In genomic region chr11:85311645-85312490, GRCm38 (mm10) we compare ENCODE assay signal across 8 mouse cellular contexts. TPM values are rescaled to one million over a fixed set of nuclear protein-coding genes. Genes with fewer than 3 reads are reported as not detected.
DNase-seq lines count a peak whose midpoint lies in the region; ATAC-seq lines count a peak whose summit lies in the region.

No protein-coding gene starts in this region.

- H3K27me3 ChIP-seq in hindbrain, embryonic 13.5 days, result 0 out of 2 replicates have a peak, but pooled peaks cover 2% of the 10 kb centered on the region

- H3K27ac ChIP-seq in hindbrain, embryonic 13.5 days, result peak overlapping the region; percentile 95

- H3K4me3 ChIP-seq in hindbrain, embryonic 13.5 days, result peak overlapping the region; percentile 86

- peak overlapping the region; percentile 75 for H3K4me2 ChIP-seq in hindbrain, embryonic 13.5 days

- H3K9me3 ChIP-seq in hindbrain, embryonic 13.5 days, result no peaks in the 10 kb centered on the region

- H3K4me1 ChIP-seq in hindbrain, embryonic 13.5 days (replicated peaks), result peaks cover 36% of the 10 kb centered on the region

- peak; percentile 75 for DNase-seq in cerebellum, adult 9-11 months
- DNase-seq in frontal cortex, postnatal 10 days (ENCODE audit: low spot score in 2 of 2), result peak; percentile 12 to 41
- DNase-seq in layer of hippocampus, postnatal 36 days, result peak; percentile 34 to 44
- DNase-seq in right cerebral cortex, postnatal 25 days, result peak; percentile 39

- peak overlapping the region; percentile 94 for H3K9ac ChIP-seq in hindbrain, embryonic 13.5 days

- peak; percentile 24 for ATAC-seq in activated CD4-positive, CD25-positive, alpha-beta regulatory T cell, adult 4 months
- ATAC-seq in hindbrain, embryonic 13.5 days (ENCODE audit: low FRiP score), result peak; percentile 51; the same call in 1 of the 2 replicates
- ATAC-seq in megakaryocyte, adult 5-6 weeks (ENCODE audit: poor library complexity, severe bottlenecking), result peak; percentile 46
- ATAC-seq in monocyte, adult 5-6 weeks (replicated peaks; ENCODE audit: insufficient number of reproducible peaks, low FRiP score, low TSS enrichment, poor library complexity, severe bottlenecking), result no peak; the same call in 1 of the 2 replicates

- peaks cover 9% of the 10 kb centered on the region for H3K36me3 ChIP-seq in hindbrain, embryonic 13.5 days

- under 1% methylated on average over 50 of the region's 56 CpGs for WGBS in hindbrain, embryonic 13.5 days

RNA-seq across cellular contexts. Expression of gene Ppm1d, which starts 0.8 kb away (rescaled TPM):
- 1 to 10 TPM; 2.6 to 4.3 TPM for polyA plus RNA-seq in activated CD4-positive, CD25-positive, alpha-beta regulatory T cell, adult 4 months (2017; shearing (Covaris generic))
- polyA plus RNA-seq in hindbrain, embryonic 13.5 days (2015; fragmentation: Nextera tagmentation; extraction: Ambion mirVana), result 18.3 and 19.5 TPM in 2 replicates
- 10 to 100 TPM; 14.3 to 16.6 TPM for total RNA-seq in layer of hippocampus, postnatal 36 days (2021)
- 27.5 and 30.6 TPM in 2 replicates for total RNA-seq in megakaryocyte, adult 5-6 weeks (2015)
- total RNA-seq in megakaryocyte, adult 5-6 weeks (2017), result 13.2 and 14.0 TPM in 2 replicates
- 15.4 to 21.7 TPM (median 15.4 TPM) in 3 replicates for total RNA-seq in monocyte, adult 5-6 weeks (2017)

RNA-seq across cellular contexts. Expression of gene Bcas3, which starts 41.1 kb away (rescaled TPM):
- 10 to 100 TPM; 31.7 to 46.6 TPM for polyA plus RNA-seq in activated CD4-positive, CD25-positive, alpha-beta regulatory T cell, adult 4 months (2017; shearing (Covaris generic))
- 33.0 and 34.0 TPM in 2 replicates for polyA plus RNA-seq in hindbrain, embryonic 13.5 days (2015; fragmentation: Nextera tagmentation; extraction: Ambion mirVana)
- total RNA-seq in layer of hippocampus, postnatal 36 days (2021), result 10 to 100 TPM; 64.9 to 69.2 TPM
- total RNA-seq in megakaryocyte, adult 5-6 weeks (2015), result 14.5 and 17.5 TPM in 2 replicates
- 10.7 and 12.8 TPM in 2 replicates for total RNA-seq in megakaryocyte, adult 5-6 weeks (2017)
- 19.2 to 32.8 TPM (median 29.5 TPM) in 3 replicates for total RNA-seq in monocyte, adult 5-6 weeks (2017)
